Mouse (Mus musculus) gastrocnemius, adult 2 months (tissue): Measurements from ENCODE around the gene Bhmt2. TPM values are rescaled to one million over a fixed set of nuclear protein-coding genes. Genes with fewer than 3 reads are reported as not detected.

ENCODE experiments used
- DNase-seq: peaks from one replicate; pipeline ENCODE4 v3.0.0; 2022
- H3K27ac ChIP-seq: fragments of 200-600 bp; 2 replicates; pipeline ENCODE4 v1.8.1; 2022; ENCODE audit warnings: mild to moderate bottlenecking
- H3K4me3 ChIP-seq: fragments of 200-600 bp; 2 replicates; pipeline ENCODE4 v1.8.1; 2022; ENCODE audit warnings: mild to moderate bottlenecking, moderate library complexity
- CTCF ChIP-seq: fragments of 200-600 bp; IDR thresholded peaks from 2 replicates; pipeline ENCODE4 v1.8.1; 2022; ENCODE audit warnings: antibody characterized with exemption, mild to moderate bottlenecking, moderate library complexity
- intact Hi-C: fragments of 180-260 bp; cut with DNase I; formaldehyde crosslinking; loops from one replicate; pipeline ENCODE4 v1.15.1; 2025
- total RNA-seq, 2 experiments: library from RNA; stranded (reverse); gene quantifications; 2 replicates each; pipeline ENCODE4 v1.2.3; 2021

Bhmt2 gene
- total RNA-seq, 2 experiments from 2014 or later: not detected

GRCm38 (mm10) chr13:93687321-93687720, 13.2 kb upstream of the Bhmt2 start:
- Histone ChIP-seq H3K27ac (no peak overlapping the region), H3K4me3 (no peak overlapping the region)
- intact Hi-C loops: no loop called here
- no peak for DNase-seq
- no peak for TF ChIP-seq CTCF

GRCm38 (mm10) chr13:93685226-93685625, 11.1 kb upstream of the Bhmt2 start:
- no peak for DNase-seq
- Histone ChIP-seq H3K27ac (no peak overlapping the region), H3K4me3 (no peak overlapping the region)
- no peak for TF ChIP-seq CTCF
- intact Hi-C loops: no loop called here

- no peak for DNase-seq
- intact Hi-C loops: no loop called here
- Histone ChIP-seq H3K27ac (no peak overlapping the region), H3K4me3 (no peak overlapping the region)
- TF ChIP-seq CTCF: no peak
These were observed 9.2 kb upstream of the Bhmt2 start for GRCm38 (mm10) chr13:93683336-93683735.

GRCm38 (mm10) chr13:93676864-93677263, 2.8 kb upstream of the Bhmt2 start:
- DNase-seq: no peak
- intact Hi-C loops: no loop called here

GRCm38 (mm10) chr13:93673296-93673695, 806 bp downstream of the Bhmt2 start:
- TF ChIP-seq CTCF: no peak
- no peak overlapping the region for H3K4me3 ChIP-seq
- intact Hi-C loops: no loop called here
- DNase-seq: no peak
- no peak overlapping the region for H3K27ac ChIP-seq

More at GRCm38 (mm10) chr13:93676864-93677263, 2.8 kb upstream of the Bhmt2 start:
- TF ChIP-seq CTCF: no peak
- no peak overlapping the region for H3K4me3 ChIP-seq
- no peak overlapping the region for H3K27ac ChIP-seq

GRCm38 (mm10) chr13:93672371-93672770, 1.7 kb downstream of the Bhmt2 start:
- no peak overlapping the region for H3K27ac ChIP-seq
- intact Hi-C loops: no loop called here
- DNase-seq: no peak
- TF ChIP-seq CTCF: no peak
- H3K4me3 ChIP-seq: no peak overlapping the region

GRCm38 (mm10) chr13:93667586-93667985, 6.5 kb downstream of the Bhmt2 start:
- no peak overlapping the region for H3K27ac ChIP-seq
- DNase-seq: no peak
- no peak for TF ChIP-seq CTCF
- no peak overlapping the region for H3K4me3 ChIP-seq
- intact Hi-C loops: no loop called here

- intact Hi-C loops: no loop called here
- Histone ChIP-seq H3K27ac (no peak overlapping the region), H3K4me3 (no peak overlapping the region)
- TF ChIP-seq CTCF: no peak
- DNase-seq: no peak
These were observed 16.2 kb downstream of the Bhmt2 start for GRCm38 (mm10) chr13:93657941-93658340.

GRCm38 (mm10) chr13:93653382-93653781, 20.7 kb downstream of the Bhmt2 start:
- no peak for DNase-seq
- intact Hi-C loops: no loop called here
- H3K27ac ChIP-seq: no peak overlapping the region
- TF ChIP-seq CTCF: no peak
- H3K4me3 ChIP-seq: no peak overlapping the region

- intact Hi-C loops: no loop called here
- H3K27ac ChIP-seq: no peak overlapping the region
- TF ChIP-seq CTCF: no peak
- no peak for DNase-seq
- H3K4me3 ChIP-seq: no peak overlapping the region
These were observed 25.5 kb downstream of the Bhmt2 start for GRCm38 (mm10) chr13:93648387-93649130.

GRCm38 (mm10) chr13:93639636-93640035, 34.5 kb downstream of the Bhmt2 start:
- Histone ChIP-seq H3K27ac (no peak overlapping the region), H3K4me3 (no peak overlapping the region)
- no peak for TF ChIP-seq CTCF
- intact Hi-C loops: no loop called here
- no peak for DNase-seq

- DNase-seq: no peak
- no peak within 1 kb of the TSS for H3K4me3 ChIP-seq
- H3K27ac ChIP-seq: no peak within 1 kb of the TSS
- intact Hi-C loops: no loop called here
- no peak for TF ChIP-seq CTCF
These were observed 36.5 kb downstream of the Bhmt2 start, which contains the start of gene Bhmt for GRCm38 (mm10) chr13:93637282-93638245. Gene Bhmt (minus strand): TSS chr13:93637961.

GRCm38 (mm10) chr13:93636561-93636960, 37.5 kb downstream of the Bhmt2 start:
- TF ChIP-seq CTCF: no peak
- Histone ChIP-seq H3K27ac (no peak overlapping the region), H3K4me3 (no peak overlapping the region)
- DNase-seq: no peak
- intact Hi-C loops: no loop called here
